Mouse (Mus musculus) spleen, adult 2 months (tissue): Measurements from ENCODE around the gene Parp16.

ENCODE experiments used
- CTCF ChIP-seq: fragments of 200-500 bp; IDR thresholded peaks from 2 replicates; pipeline ENCODE4 v1.5.1; 2011; ENCODE audit warnings: mild to moderate bottlenecking, inconsistent platforms; ENCODE audit not compliant: insufficient read depth, insufficient read length, insufficient replicate concordance; ENCODE audit errors: extremely low read depth
- POLR2A ChIP-seq: fragments of 200-500 bp; IDR thresholded peaks from 2 replicates; pipeline ENCODE4 v1.6.1; 2011; ENCODE audit warnings: low read depth, low read length, inconsistent platforms

- no peak for TF ChIP-seq POLR2A
- TF ChIP-seq CTCF = no peak
Observed at GRCm38 (mm10) chr9:65190306-65190705, 4.8 kb upstream of the Parp16 start.
